ENCODE assay signal across 9 mouse cellular contexts in genomic region chr15:102248812-102249191, GRCm38 (mm10). TPM values are rescaled to one million over a fixed set of nuclear protein-coding genes. Genes with fewer than 3 reads are reported as not detected.
DNase-seq lines count a peak whose midpoint lies in the region; ATAC-seq and TF ChIP-seq lines count a peak whose summit lies in the region.
"Had no signal": no experiment of that assay in that cellular context is flagged by ENCODE, and none has a peak within 500 bp of the region (broad histone marks: within the 10 kb centered on the region; RNA-seq: fewer than 3 reads in every experiment).

No protein-coding gene starts in this region.

- no peak for ATAC-seq in hindbrain, postnatal 0 days
- ATAC-seq in embryonic facial prominence, embryonic 15.5 days (ENCODE audit: insufficient number of reproducible peaks, low FRiP score, low TSS enrichment, low read depth): no peak
- ATAC-seq in limb, embryonic 14.5 days (ENCODE audit: low FRiP score, low read depth): 0 out of 2 replicates have a peak, but pooled peaks have one; percentile 0

- H3K9ac ChIP-seq in hindbrain, postnatal 0 days (replicated peaks; ENCODE audit: low read length): no peak overlapping the region
- H3K9ac ChIP-seq in embryonic facial prominence, embryonic 15.5 days: no peak overlapping the region
- peak overlapping the region; percentile 18; the same call in 1 of the 2 replicates for H3K9ac ChIP-seq in limb, embryonic 14.5 days (ENCODE audit: low read depth, low read length, severe bottlenecking)
- H3K9ac ChIP-seq: liver, embryonic 14.5 days had no signal

- H3K4me3 ChIP-seq in hindbrain, embryonic 10.5 days: peak overlapping the region; percentile 68
- no peak overlapping the region for H3K4me3 ChIP-seq in hindbrain, postnatal 0 days (ENCODE audit: low read length)
- H3K4me3 ChIP-seq in embryonic facial prominence, embryonic 15.5 days (replicated peaks): peak overlapping the region; percentile 50
- peak overlapping the region; percentile 60 for H3K4me3 ChIP-seq in limb, embryonic 14.5 days (replicated peaks; ENCODE audit: low read length)

- peaks cover 94% of the 10 kb centered on the region for H3K27me3 ChIP-seq in hindbrain, embryonic 10.5 days (ENCODE audit: insufficient read depth, poor library complexity, severe bottlenecking)
- no peaks in the 10 kb centered on the region; the same call in 1 of the 2 replicates for H3K27me3 ChIP-seq in hindbrain, postnatal 0 days (ENCODE audit: insufficient read depth, low read length)
- no peaks in the 10 kb centered on the region for H3K27me3 ChIP-seq in embryonic facial prominence, embryonic 15.5 days
- H3K27me3 ChIP-seq in limb, embryonic 14.5 days (ENCODE audit: control insufficient read depth, insufficient read depth, low read length): no peaks in the 10 kb centered on the region

- H3K9me3 ChIP-seq in hindbrain, embryonic 10.5 days: no peaks in the 10 kb centered on the region
- H3K9me3 ChIP-seq in hindbrain, postnatal 0 days (ENCODE audit: low read length): no peaks in the 10 kb centered on the region
- H3K9me3 ChIP-seq in embryonic facial prominence, embryonic 15.5 days (replicated peaks): no peaks in the 10 kb centered on the region
- H3K9me3 ChIP-seq in limb, embryonic 14.5 days (ENCODE audit: control insufficient read depth, low read length): no peaks in the 10 kb centered on the region

- no peak overlapping the region for H3K4me2 ChIP-seq in hindbrain, postnatal 0 days (ENCODE audit: low read depth, low read length)
- peak overlapping the region; percentile 76 for H3K4me2 ChIP-seq in embryonic facial prominence, embryonic 15.5 days (replicated peaks)
- H3K4me2 ChIP-seq in limb, embryonic 14.5 days (replicated peaks; ENCODE audit: low read depth, low read length, severe bottlenecking): peak overlapping the region; percentile 94

- peaks cover 80% of the 10 kb centered on the region for H3K4me1 ChIP-seq in hindbrain, embryonic 10.5 days (replicated peaks)
- H3K4me1 ChIP-seq in hindbrain, postnatal 0 days (ENCODE audit: insufficient read depth, low read length): 0 out of 2 replicates have a peak, but pooled peaks cover 6% of the 10 kb centered on the region
- H3K4me1 ChIP-seq in embryonic facial prominence, embryonic 15.5 days: peaks cover 81% of the 10 kb centered on the region
- peaks cover 66% of the 10 kb centered on the region for H3K4me1 ChIP-seq in limb, embryonic 14.5 days (ENCODE audit: control insufficient read depth, insufficient read depth, low read length)

- WGBS in hindbrain, embryonic 10.5 days: 0% methylated on average over 1 of the region's 3 CpGs
- WGBS in hindbrain, postnatal 0 days: 10% methylated on average over 3 of the region's 3 CpGs
- 0% methylated on average over 3 of the region's 3 CpGs for WGBS in embryonic facial prominence, embryonic 15.5 days
- 0% methylated on average over 1 of the region's 3 CpGs for WGBS in limb, embryonic 14.5 days

- peak; percentile 42 for DNase-seq in hindbrain, embryonic 10.5 days (ENCODE audit: low spot score)
- no peak for DNase-seq in hindbrain, postnatal 0 days (ENCODE audit: low spot score)
- peak; percentile 70 for DNase-seq in MN1 (ENCODE audit: low spot score)
- peak; percentile 63 for DNase-seq in limb, embryonic 14.5 days (ENCODE audit: low spot score)
- no peak for DNase-seq in retina, postnatal 1 day
- DNase-seq in thymus, postnatal 14 days: no peak
- DNase-seq in left cerebral cortex, adult 11 months (ENCODE audit: low spot score): no peak

- no peaks in the 10 kb centered on the region for H3K36me3 ChIP-seq in hindbrain, embryonic 10.5 days
- H3K36me3 ChIP-seq in hindbrain, postnatal 0 days (ENCODE audit: insufficient read depth, low read length): no peaks in the 10 kb centered on the region
- H3K36me3 ChIP-seq in embryonic facial prominence, embryonic 15.5 days: peaks cover 31% of the 10 kb centered on the region
- H3K36me3 ChIP-seq in limb, embryonic 14.5 days (ENCODE audit: control insufficient read depth, insufficient read depth, low read length): peaks cover 35% of the 10 kb centered on the region

- H3K27ac ChIP-seq in hindbrain, embryonic 10.5 days: peak overlapping the region; percentile 71
- H3K27ac ChIP-seq in hindbrain, postnatal 0 days: no peak overlapping the region
- H3K27ac ChIP-seq in embryonic facial prominence, embryonic 15.5 days (replicated peaks): peak overlapping the region; percentile 96
- peak overlapping the region; percentile 95 for H3K27ac ChIP-seq in limb, embryonic 14.5 days (replicated peaks; ENCODE audit: low read depth, low read length)
- H3K27ac ChIP-seq: liver, embryonic 14.5 days had no signal

- TF ChIP-seq CTCF in hindbrain, postnatal 0 days (IDR thresholded peaks at IDR 0.05; ENCODE audit: low read depth): no peak

- no peak for TF ChIP-seq POLR2A in limb, embryonic 14.5 days (IDR thresholded peaks at IDR 0.05; ENCODE audit: borderline replicate concordance, extremely low read depth, insufficient read depth, insufficient read length)

RNA-seq across cellular contexts. Expression of gene Rarg, which starts 8.5 kb away (rescaled TPM):
- polyA plus RNA-seq in hindbrain, embryonic 10.5 days (2016; fragmentation: Nextera tagmentation; extraction: Ambion mirVana): 22.1 and 24.5 TPM in 2 replicates
- total RNA-seq in hindbrain, postnatal 0 days (2014; rRNA removed): 8.8 and 11.4 TPM in 2 replicates
- 3.8 and 4.4 TPM in 2 replicates for polyA plus RNA-seq in hindbrain, postnatal 0 days (2015; fragmentation: Nextera tagmentation; extraction: Ambion mirVana)
- 112 and 123 TPM in 2 replicates for polyA plus RNA-seq in embryonic facial prominence, embryonic 15.5 days (2015; fragmentation: Nextera tagmentation; extraction: Ambion mirVana)
- polyA plus RNA-seq in limb, embryonic 14.5 days (2012; rRNA removed): 135 and 175 TPM in 2 replicates
- 115 and 140 TPM in 2 replicates for polyA plus RNA-seq in limb, embryonic 14.5 days (2014; fragmentation: Nextera tagmentation; extraction: Ambion mirVana)

RNA-seq across cellular contexts. Expression of gene Itgb7, which starts 17.1 kb away (rescaled TPM):
- polyA plus RNA-seq in hindbrain, embryonic 10.5 days (2016; fragmentation: Nextera tagmentation; extraction: Ambion mirVana): 0.31 and 0.90 TPM in 2 replicates
- 0.40 and 1.2 TPM in 2 replicates for total RNA-seq in hindbrain, postnatal 0 days (2014; rRNA removed)
- polyA plus RNA-seq in hindbrain, postnatal 0 days (2015; fragmentation: Nextera tagmentation; extraction: Ambion mirVana): 1.3 and 2.1 TPM in 2 replicates
- 5.8 and 6.8 TPM in 2 replicates for polyA plus RNA-seq in embryonic facial prominence, embryonic 15.5 days (2015; fragmentation: Nextera tagmentation; extraction: Ambion mirVana)
- polyA plus RNA-seq in limb, embryonic 14.5 days (2012; rRNA removed): 2.7 and 3.0 TPM in 2 replicates
- polyA plus RNA-seq in limb, embryonic 14.5 days (2014; fragmentation: Nextera tagmentation; extraction: Ambion mirVana): 4.2 and 6.5 TPM in 2 replicates

RNA-seq across cellular contexts. Expression of gene Gm9918, which starts 21.6 kb away (rescaled TPM):
- 0.26 and 0.35 TPM in 2 replicates for polyA plus RNA-seq in hindbrain, embryonic 10.5 days (2016; fragmentation: Nextera tagmentation; extraction: Ambion mirVana)
- not detected in 2 replicates for total RNA-seq in hindbrain, postnatal 0 days (2014; rRNA removed)
- 0.06 TPM in 1 of 2 replicates, not detected in the other for polyA plus RNA-seq in hindbrain, postnatal 0 days (2015; fragmentation: Nextera tagmentation; extraction: Ambion mirVana)
- polyA plus RNA-seq in embryonic facial prominence, embryonic 15.5 days (2015; fragmentation: Nextera tagmentation; extraction: Ambion mirVana): 1.6 and 1.7 TPM in 2 replicates
- 3.1 and 3.8 TPM in 2 replicates for polyA plus RNA-seq in limb, embryonic 14.5 days (2012; rRNA removed)
- 0.93 and 1.0 TPM in 2 replicates for polyA plus RNA-seq in limb, embryonic 14.5 days (2014; fragmentation: Nextera tagmentation; extraction: Ambion mirVana)

RNA-seq across cellular contexts. Expression of gene Mfsd5, which starts 30.5 kb away (rescaled TPM):
- 61.5 and 66.1 TPM in 2 replicates for polyA plus RNA-seq in hindbrain, embryonic 10.5 days (2016; fragmentation: Nextera tagmentation; extraction: Ambion mirVana)
- total RNA-seq in hindbrain, postnatal 0 days (2014; rRNA removed): 50.7 and 52.3 TPM in 2 replicates
- polyA plus RNA-seq in hindbrain, postnatal 0 days (2015; fragmentation: Nextera tagmentation; extraction: Ambion mirVana): 67.9 and 68.3 TPM in 2 replicates
- polyA plus RNA-seq in embryonic facial prominence, embryonic 15.5 days (2015; fragmentation: Nextera tagmentation; extraction: Ambion mirVana): 84.0 and 88.6 TPM in 2 replicates
- polyA plus RNA-seq in limb, embryonic 14.5 days (2012; rRNA removed): 55.6 and 76.8 TPM in 2 replicates
- 77.7 and 82.1 TPM in 2 replicates for polyA plus RNA-seq in limb, embryonic 14.5 days (2014; fragmentation: Nextera tagmentation; extraction: Ambion mirVana)

RNA-seq across cellular contexts. Expression of gene Csad, which starts 44.3 kb away (rescaled TPM):
- 34.0 and 35.5 TPM in 2 replicates for polyA plus RNA-seq in hindbrain, embryonic 10.5 days (2016; fragmentation: Nextera tagmentation; extraction: Ambion mirVana)
- total RNA-seq in hindbrain, postnatal 0 days (2014; rRNA removed): 56.9 and 67.2 TPM in 2 replicates
- polyA plus RNA-seq in hindbrain, postnatal 0 days (2015; fragmentation: Nextera tagmentation; extraction: Ambion mirVana): 41.8 and 43.1 TPM in 2 replicates
- polyA plus RNA-seq in embryonic facial prominence, embryonic 15.5 days (2015; fragmentation: Nextera tagmentation; extraction: Ambion mirVana): 99.1 and 106 TPM in 2 replicates
- polyA plus RNA-seq in limb, embryonic 14.5 days (2012; rRNA removed): 112 and 130 TPM in 2 replicates
- polyA plus RNA-seq in limb, embryonic 14.5 days (2014; fragmentation: Nextera tagmentation; extraction: Ambion mirVana): 66.1 and 75.3 TPM in 2 replicates

Comparison
In these comparisons a context has a peak if more than half of its experiments do, and no peak if none do; other contexts are left out.
1. DNase-seq: peak in hindbrain, embryonic 10.5 days (single experiment), MN1 (single experiment) and limb, embryonic 14.5 days (single experiment); none in hindbrain, postnatal 0 days (single experiment), retina, postnatal 1 day (single experiment), thymus, postnatal 14 days (single experiment) and left cerebral cortex, adult 11 months (single experiment).